Mouse (Mus musculus): ENCODE results near the gene Arhgap19. TPM values are rescaled to one million over a fixed set of nuclear protein-coding genes. Genes with fewer than 3 reads are reported as not detected.

The Arhgap19 gene
- polyA plus RNA-seq, 1 experiment from 2014 or later = 10.6 TPM

DNA sequence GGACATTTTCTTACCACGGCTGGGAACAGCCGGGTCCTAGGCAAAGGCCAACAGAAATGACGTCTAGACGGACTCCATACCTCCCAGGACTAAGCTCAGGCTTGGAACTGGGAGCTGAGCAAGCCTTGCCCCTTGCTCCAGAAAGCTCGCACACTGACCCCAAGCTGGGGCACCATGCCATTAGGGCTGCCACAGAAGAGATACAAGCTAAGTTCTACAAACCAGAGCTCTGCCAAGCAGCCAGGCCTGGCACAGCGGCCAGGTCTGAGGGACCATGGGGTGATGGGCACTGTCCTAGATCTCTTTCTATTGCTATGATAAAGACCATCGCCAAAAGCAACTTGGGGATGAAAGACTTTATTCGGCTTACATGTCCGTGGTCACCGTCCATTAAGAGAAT lies 10.7 kb upstream of the Arhgap19 start:
- no peak for ATAC-seq (replicated peaks)
- H3K9me3 ChIP-seq = no peaks in the 10 kb centered on the region
- H3K27me3 ChIP-seq = no peaks in the 10 kb centered on the region
- H3K9ac ChIP-seq (replicated peaks) = no peak overlapping the region
- H3K4me3 ChIP-seq = no peak overlapping the region
- H3K36me3 ChIP-seq = no peaks in the 10 kb centered on the region
- WGBS = 91% methylated on average over 10 of the region's 10 CpGs
- no peak overlapping the region for H3K4me2 ChIP-seq (replicated peaks)
- H3K27ac ChIP-seq (replicated peaks) = no peak overlapping the region
- H3K4me1 ChIP-seq = no peaks in the 10 kb centered on the region

DNA sequence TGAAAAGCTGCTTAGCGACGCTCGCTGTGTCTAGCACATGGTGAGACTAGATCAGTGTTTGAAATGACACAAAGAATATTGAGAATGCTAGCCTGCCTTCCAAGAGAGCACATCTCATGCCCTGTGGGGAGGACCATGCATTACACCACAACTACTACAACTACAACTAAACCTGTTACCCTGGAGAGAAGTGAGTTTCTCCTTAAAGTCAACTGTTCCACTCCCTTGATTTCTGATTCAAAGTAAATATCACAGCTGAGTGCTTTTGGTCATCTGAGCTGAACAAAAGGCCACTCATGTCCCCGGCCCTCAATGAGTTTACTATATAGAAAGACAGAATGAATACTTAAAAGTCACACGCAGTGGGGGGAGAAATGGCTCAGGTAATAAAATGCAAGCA lies 8.2 kb upstream of the Arhgap19 start:
- Histone ChIP-seq H3K27me3 (no peaks in the 10 kb centered on the region), H3K9ac (replicated peaks) (no peak overlapping the region), H3K4me2 (replicated peaks) (no peak overlapping the region), H3K4me1 (no peaks in the 10 kb centered on the region), H3K36me3 (no peaks in the 10 kb centered on the region), H3K9me3 (no peaks in the 10 kb centered on the region), H3K27ac (replicated peaks) (no peak overlapping the region), H3K4me3 (no peak overlapping the region)
- no peak for ATAC-seq (replicated peaks)
- 85% methylated on average over 5 of the region's 5 CpGs for WGBS

DNA sequence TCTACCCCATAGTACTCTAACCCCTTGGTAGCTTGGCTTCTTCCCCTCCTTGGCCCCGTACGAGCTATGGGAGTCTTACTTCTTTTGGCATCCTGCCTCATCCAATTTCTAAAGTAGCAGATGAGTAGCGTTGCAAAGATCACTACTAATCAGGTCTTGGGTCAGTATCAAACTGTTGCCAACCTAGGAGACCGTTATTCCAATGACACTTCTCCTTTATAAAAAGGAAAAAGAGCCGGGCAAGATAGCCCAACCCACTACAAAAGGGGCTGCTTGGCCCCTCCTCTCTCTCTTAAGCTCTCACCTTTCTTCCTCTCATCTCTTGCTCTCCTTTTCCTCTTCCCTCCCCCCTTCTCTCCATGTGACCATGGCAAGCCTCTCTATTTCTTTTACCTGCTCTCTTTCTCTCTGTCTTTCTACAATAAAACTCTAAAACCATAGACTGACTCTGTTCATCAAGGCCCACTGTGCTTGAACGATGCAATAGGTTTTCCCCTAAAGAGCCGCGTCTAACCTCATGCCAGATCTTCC lies 6.3 kb upstream of the Arhgap19 start:
- H3K4me1 ChIP-seq = no peaks in the 10 kb centered on the region
- 77% methylated on average over 8 of the region's 8 CpGs for WGBS
- H3K9ac ChIP-seq (replicated peaks) = no peak overlapping the region
- no peak overlapping the region for H3K4me2 ChIP-seq (replicated peaks)
- no peak for ATAC-seq (replicated peaks)
- no peaks in the 10 kb centered on the region for H3K27me3 ChIP-seq
- H3K9me3 ChIP-seq = no peaks in the 10 kb centered on the region
- H3K4me3 ChIP-seq = no peak overlapping the region
- no peak overlapping the region for H3K27ac ChIP-seq (replicated peaks)
- H3K36me3 ChIP-seq = no peaks in the 10 kb centered on the region

DNA sequence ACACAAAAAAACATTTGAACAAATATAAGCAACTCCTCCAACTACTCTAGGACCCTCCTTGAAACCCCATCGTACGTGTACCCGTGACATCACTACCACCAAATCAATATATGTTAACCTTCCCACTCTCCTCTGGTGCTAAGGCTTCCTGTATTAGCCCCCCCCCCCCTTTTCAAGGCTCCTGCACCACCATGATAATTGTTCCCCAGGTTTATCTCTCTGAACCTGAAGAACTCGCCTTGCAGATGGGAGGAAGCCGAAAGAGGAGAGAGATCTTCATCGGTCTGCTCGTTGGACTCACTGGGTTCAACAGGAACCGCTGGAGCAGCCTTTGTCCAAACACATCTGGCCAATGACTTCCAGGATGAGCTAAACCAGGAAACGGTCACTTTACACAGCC lies 5.7 kb upstream of the Arhgap19 start:
- H3K4me3 ChIP-seq = no peak overlapping the region
- H3K4me1 ChIP-seq = no peaks in the 10 kb centered on the region; the same call in 1 of the 2 replicates
- no peak overlapping the region for H3K9ac ChIP-seq (replicated peaks)
- WGBS = 94% methylated on average over 9 of the region's 9 CpGs
- H3K9me3 ChIP-seq = no peaks in the 10 kb centered on the region
- H3K4me2 ChIP-seq (replicated peaks) = no peak overlapping the region
- H3K27me3 ChIP-seq = no peaks in the 10 kb centered on the region
- H3K27ac ChIP-seq (replicated peaks) = no peak overlapping the region
- no peak for ATAC-seq (replicated peaks)
- H3K36me3 ChIP-seq = no peaks in the 10 kb centered on the region

DNA sequence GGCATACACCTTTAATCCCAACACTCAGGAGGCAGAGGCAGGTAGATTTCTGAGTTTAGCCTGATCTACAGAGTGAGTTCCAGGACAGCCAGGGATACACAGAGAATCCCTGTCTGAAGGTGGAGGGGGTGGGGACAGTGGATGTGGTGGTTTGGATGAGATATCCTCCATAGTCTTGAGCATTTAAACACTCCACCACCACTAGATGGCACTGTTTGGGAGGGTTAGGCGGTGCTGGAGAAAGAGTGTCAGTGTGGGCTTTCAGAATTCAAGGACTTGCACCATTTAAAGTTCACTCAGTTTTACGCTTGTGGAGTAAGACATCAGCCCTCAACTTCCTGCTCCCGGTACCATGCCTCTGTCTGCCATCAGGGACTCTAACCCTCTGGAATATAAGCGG lies 4.0 kb upstream of the Arhgap19 start:
- no peak overlapping the region for H3K27ac ChIP-seq (replicated peaks)
- no peak overlapping the region for H3K4me3 ChIP-seq
- WGBS = 94% methylated on average over 4 of the region's 4 CpGs
- no peaks in the 10 kb centered on the region for H3K36me3 ChIP-seq
- H3K4me2 ChIP-seq (replicated peaks) = no peak overlapping the region
- peaks cover 8% of the 10 kb centered on the region for H3K4me1 ChIP-seq
- H3K9me3 ChIP-seq = no peaks in the 10 kb centered on the region
- no peaks in the 10 kb centered on the region for H3K27me3 ChIP-seq
- H3K9ac ChIP-seq (replicated peaks) = no peak overlapping the region
- ATAC-seq (replicated peaks) = no peak

GRCm38 (mm10) chr19:41803322-41803721 lies 1.5 kb upstream of the Arhgap19 start:
- no peak overlapping the region for H3K4me2 ChIP-seq (replicated peaks)
- H3K27ac ChIP-seq (replicated peaks) = no peak overlapping the region
- no peaks in the 10 kb centered on the region for H3K27me3 ChIP-seq
- H3K9me3 ChIP-seq = no peaks in the 10 kb centered on the region
- WGBS = 46% methylated on average over 7 of the region's 7 CpGs
- no peak for ATAC-seq (replicated peaks)
- no peak overlapping the region for H3K9ac ChIP-seq (replicated peaks)
- no peak overlapping the region for H3K4me3 ChIP-seq
- H3K36me3 ChIP-seq = no peaks in the 10 kb centered on the region
- H3K4me1 ChIP-seq = peaks cover 19% of the 10 kb centered on the region

- Histone ChIP-seq H3K9me3 (no peaks in the 10 kb centered on the region), H3K27me3 (no peaks in the 10 kb centered on the region), H3K4me1 (peaks cover 19% of the 10 kb centered on the region), H3K4me2 (replicated peaks) (peak overlapping the region; percentile 61), H3K36me3 (no peaks in the 10 kb centered on the region), H3K9ac (replicated peaks) (peak overlapping the region; percentile 61), H3K27ac (replicated peaks) (peak overlapping the region; percentile 62), H3K4me3 (peak overlapping the region; percentile 76)
- 2% methylated on average over 26 of the region's 26 CpGs for WGBS
- no peak for ATAC-seq (replicated peaks)
These were observed 683 bp downstream of the Arhgap19 start for GRCm38 (mm10) chr19:41800986-41801741.

DNA sequence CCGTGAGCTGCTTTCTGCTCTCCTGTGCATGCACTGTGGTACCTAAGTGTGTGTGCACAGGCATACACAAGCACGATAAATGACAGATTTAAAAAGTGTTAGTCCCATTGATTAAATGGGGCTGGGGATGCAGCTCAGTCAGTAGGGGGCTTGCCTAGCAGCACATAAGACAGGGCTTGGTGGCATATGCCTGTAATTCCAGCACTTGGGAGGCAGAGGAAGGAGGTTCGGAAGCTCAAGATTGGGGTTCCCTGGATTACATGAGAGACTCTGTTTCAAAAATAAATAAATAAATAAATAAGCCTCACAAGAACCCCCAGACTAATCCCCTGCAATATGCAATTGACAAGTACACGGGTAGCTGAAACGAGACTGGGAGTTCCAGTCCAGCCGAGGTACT lies 1.4 kb downstream of the Arhgap19 start:
- peak overlapping the region; percentile 76 for H3K4me3 ChIP-seq

GRCm38 (mm10) chr19:41797536-41797935 lies 4.3 kb downstream of the Arhgap19 start:
- no peaks in the 10 kb centered on the region for H3K36me3 ChIP-seq
- ATAC-seq (replicated peaks) = no peak
- no peak overlapping the region for H3K27ac ChIP-seq (replicated peaks)
- no peak overlapping the region for H3K4me2 ChIP-seq (replicated peaks)
- no peaks in the 10 kb centered on the region for H3K9me3 ChIP-seq
- H3K9ac ChIP-seq (replicated peaks) = no peak overlapping the region
- 84% methylated on average over 6 of the region's 6 CpGs for WGBS
- H3K27me3 ChIP-seq = no peaks in the 10 kb centered on the region
- H3K4me1 ChIP-seq = peaks cover 19% of the 10 kb centered on the region
- no peak overlapping the region for H3K4me3 ChIP-seq

More for the DNA sequence above, 1.4 kb downstream of the Arhgap19 start:
- Histone ChIP-seq H3K36me3 (no peaks in the 10 kb centered on the region), H3K9ac (replicated peaks) (peak overlapping the region; percentile 61; the same call in 1 of the 2 replicates), H3K9me3 (no peaks in the 10 kb centered on the region), H3K27ac (replicated peaks) (no peak overlapping the region), H3K4me2 (replicated peaks) (peak overlapping the region; percentile 61), H3K4me1 (peaks cover 19% of the 10 kb centered on the region), H3K27me3 (no peaks in the 10 kb centered on the region)
- ATAC-seq (replicated peaks) = no peak
- WGBS = 29% methylated on average over 6 of the region's 6 CpGs

DNA sequence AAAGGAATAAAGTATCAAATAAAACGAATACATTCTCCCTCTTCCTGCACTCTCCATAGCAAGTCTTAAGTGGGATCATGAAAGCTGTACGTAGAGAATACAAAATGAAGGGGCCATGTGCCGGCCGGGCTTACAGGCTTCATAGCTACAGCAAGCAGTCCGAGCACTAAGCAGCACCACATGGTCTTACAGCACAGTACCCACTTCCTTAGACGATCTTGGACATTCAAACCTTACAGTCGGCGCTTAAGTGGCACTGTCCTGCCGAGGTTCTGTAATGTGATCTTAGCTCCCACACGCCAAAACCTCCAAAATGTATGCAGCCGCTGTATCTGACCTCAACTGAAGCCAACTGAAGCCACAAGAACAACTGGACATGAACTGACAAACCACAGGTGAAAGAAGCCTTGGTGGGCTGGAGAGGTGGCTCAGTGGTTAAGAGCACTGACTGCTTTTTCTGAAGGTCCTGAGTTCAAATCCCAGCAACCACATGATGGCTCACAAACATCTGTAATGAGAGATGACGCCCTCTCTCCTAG lies 5.0 kb downstream of the Arhgap19 start:
- no peak overlapping the region for H3K27ac ChIP-seq (replicated peaks)
- peaks cover 16% of the 10 kb centered on the region for H3K4me1 ChIP-seq
- no peak overlapping the region for H3K4me3 ChIP-seq
- no peaks in the 10 kb centered on the region for H3K9me3 ChIP-seq
- no peak for ATAC-seq (replicated peaks)
- H3K36me3 ChIP-seq = no peaks in the 10 kb centered on the region
- H3K4me2 ChIP-seq (replicated peaks) = no peak overlapping the region
- WGBS = 77% methylated on average over 12 of the region's 12 CpGs
- H3K9ac ChIP-seq (replicated peaks) = no peak overlapping the region
- no peaks in the 10 kb centered on the region for H3K27me3 ChIP-seq

DNA sequence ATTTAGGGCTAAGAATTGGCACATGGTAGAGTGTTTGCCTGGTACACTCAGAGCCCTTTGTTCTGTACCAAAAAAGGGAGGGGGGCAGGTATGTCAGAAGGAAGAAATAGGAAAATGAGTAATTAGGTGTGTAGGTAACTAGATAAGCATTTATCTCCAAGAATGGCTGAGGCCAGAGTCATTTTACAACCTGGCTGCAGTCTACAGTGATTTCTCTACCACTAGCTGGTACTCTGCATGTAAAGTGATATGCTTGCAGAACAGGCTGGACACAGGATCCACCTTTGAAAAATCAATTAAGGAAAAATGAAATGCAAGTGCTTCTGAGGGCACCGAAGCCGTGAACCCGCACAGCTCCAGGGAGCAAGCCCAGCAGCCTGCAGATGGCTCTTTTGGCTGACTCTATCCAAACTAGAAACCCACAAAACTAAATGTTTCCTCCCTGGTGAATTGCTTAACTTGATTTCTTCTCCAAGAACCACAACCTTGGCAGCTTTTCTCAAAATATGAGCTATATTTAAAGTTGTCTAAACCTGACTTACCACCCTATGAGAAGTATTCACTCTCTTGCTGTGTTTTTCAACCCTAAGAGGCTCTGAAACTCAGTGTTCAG lies 5.6 kb downstream of the Arhgap19 start:
- ATAC-seq (replicated peaks) = no peak
- Histone ChIP-seq H3K36me3 (no peaks in the 10 kb centered on the region), H3K4me1 (peaks cover 15% of the 10 kb centered on the region), H3K4me2 (replicated peaks) (no peak overlapping the region), H3K9ac (replicated peaks) (no peak overlapping the region), H3K27ac (replicated peaks) (no peak overlapping the region), H3K27me3 (no peaks in the 10 kb centered on the region), H3K4me3 (no peak overlapping the region), H3K9me3 (no peaks in the 10 kb centered on the region)
- 79% methylated on average over 3 of the region's 3 CpGs for WGBS

GRCm38 (mm10) chr19:41794901-41795300 lies 6.9 kb downstream of the Arhgap19 start:
- Histone ChIP-seq H3K27me3 (no peaks in the 10 kb centered on the region), H3K4me3 (no peak overlapping the region), H3K36me3 (no peaks in the 10 kb centered on the region), H3K9me3 (no peaks in the 10 kb centered on the region), H3K4me2 (replicated peaks) (no peak overlapping the region), H3K27ac (replicated peaks) (no peak overlapping the region), H3K4me1 (peaks cover 2% of the 10 kb centered on the region), H3K9ac (replicated peaks) (no peak overlapping the region)
- ATAC-seq (replicated peaks) = no peak
- 28% methylated on average over 6 of the region's 6 CpGs for WGBS
